Mouse (Mus musculus) cerebellum, postnatal 4 days (tissue): ENCODE results near the gene Gm1604a.
"Not testable (repeated sequence)": the region's sequence is repeated elsewhere in the genome, so short reads cannot be mapped to it uniquely, and the experiment has no call there.

Source experiments
- DNase-seq, 2 experiments: peaks; one replicate each; pipeline ENCODE4 v3.0.0; 2022; ENCODE audit warnings: low spot score in 2 of 2, mixed read lengths in 1 of 2

The Gm1604a gene

DNA sequence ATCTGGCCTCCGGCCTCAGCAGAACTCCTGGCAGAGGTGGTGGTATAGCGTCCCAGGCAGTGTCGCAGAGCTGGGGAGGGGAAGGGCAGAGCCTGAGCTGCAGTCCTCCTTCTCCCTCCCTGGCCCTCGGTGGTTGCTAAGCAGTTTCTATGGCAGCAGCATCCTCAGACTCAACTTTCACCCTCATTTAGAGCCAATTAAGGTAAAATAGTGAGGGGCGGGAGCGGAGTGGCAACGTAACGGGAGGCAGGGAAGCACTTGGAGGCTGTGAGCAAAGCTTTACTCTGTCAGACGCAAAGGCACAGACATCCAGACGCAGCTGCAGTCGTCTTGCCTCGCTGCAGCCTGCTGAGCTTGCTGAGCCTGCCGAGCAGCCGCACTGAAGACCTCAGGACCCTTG, at the start of gene Gm1604a:
Gene Gm1604a (plus strand): TSS at position 312 of the 400 bp plus-strand sequence.
- not testable (repeated sequence) for DNase-seq

DNA sequence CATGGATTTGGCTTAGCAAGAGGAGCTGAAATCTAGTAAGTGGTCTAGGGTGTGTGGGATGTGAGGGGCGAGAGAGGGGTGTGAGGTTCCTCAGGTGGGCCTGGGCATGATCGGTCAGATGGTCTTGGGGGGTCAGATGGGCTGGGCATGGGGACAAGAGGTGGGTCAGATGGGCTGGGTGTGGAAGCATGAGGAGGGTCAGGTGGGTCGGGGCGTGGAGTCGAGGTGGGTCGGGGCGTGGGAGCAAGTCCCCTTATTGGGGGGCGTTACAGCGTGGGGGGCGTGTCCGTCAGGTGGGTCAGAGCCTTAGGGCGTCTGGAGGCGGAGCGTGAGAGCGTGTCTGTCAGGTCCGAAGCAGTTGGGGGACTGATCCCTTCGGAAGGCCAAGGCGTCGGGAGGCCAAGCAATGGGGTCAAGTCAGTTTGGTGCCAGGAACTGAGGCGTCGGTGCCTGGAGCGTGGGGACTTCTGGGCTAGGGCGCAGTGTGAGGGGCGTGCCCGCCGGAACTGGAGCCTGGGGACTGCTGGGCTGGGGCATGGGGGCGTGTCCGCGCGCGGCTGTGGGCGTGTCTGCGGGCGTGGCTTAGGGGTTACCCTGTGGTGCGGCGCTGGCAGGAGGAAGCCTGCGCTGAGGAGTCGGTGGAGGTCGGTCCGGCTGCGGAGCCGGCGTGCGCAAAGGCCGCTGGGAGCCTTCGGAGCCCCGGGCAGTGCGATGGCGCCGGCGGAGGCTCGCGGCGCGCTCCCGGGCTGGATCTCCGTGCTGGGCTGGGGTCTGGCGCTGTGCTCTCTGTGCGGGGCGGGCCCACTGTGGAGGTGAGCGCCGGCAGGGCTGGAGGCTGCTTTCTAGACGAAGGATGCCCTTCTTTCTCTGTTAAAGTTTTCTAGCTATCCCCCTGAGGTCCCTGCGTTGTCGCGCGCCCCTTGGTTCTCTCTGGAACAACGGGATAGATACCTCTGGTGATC, 46.8 kb upstream of the Gm1604a start, which contains the start of gene Gm49721:
Gene Gm49721 (plus strand): TSS at position 618 of the 962 bp plus-strand sequence.
- peak; percentile 29 to 58 for DNase-seq

DNA sequence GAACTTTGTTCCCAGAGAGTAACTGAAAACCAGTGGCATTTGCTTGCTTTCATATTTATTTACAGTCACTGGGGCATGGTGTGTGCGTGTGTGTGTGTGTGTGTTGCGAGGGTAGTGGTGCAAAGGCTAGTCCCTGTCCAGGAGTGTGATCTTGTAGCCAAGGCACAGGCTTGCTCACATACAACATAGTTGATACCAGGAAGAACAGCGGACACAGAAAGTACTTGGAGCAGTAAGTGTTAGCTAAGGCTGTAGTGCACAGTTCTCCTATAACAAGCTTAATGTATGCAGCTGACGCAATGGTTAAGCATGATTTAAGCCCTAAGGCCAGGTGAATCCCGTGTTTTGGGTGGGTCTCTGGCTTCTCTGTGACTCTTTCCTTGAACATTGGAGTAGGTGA, 46.0 kb upstream of the Gm1604a start:
- DNase-seq, result not testable (repeated sequence)

- not testable (repeated sequence) for DNase-seq
These were observed 45.2 kb upstream of the Gm1604a start for GRCm38 (mm10) chr17:6980144-6980543.

DNA sequence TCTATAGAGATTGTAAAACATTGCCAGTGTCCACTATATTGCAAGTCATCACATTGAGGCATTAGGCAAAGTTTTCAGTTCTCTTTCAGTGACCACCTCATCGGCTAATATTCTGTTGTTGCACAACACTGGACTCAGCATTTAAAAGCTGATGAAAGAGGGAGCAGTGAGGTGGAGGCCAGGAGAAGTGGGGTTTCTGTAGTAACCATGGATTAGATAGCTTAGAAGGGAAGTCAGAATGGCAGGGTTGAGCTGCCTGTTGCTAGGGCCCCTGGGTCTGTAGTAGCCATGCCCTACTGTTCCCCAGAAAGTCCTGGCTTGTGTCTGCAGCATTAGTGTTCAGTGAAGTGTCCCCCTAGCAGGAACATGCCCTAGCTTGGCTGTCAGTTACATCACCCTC, 39.2 kb upstream of the Gm1604a start:
- DNase-seq, result not testable (repeated sequence)

DNA sequence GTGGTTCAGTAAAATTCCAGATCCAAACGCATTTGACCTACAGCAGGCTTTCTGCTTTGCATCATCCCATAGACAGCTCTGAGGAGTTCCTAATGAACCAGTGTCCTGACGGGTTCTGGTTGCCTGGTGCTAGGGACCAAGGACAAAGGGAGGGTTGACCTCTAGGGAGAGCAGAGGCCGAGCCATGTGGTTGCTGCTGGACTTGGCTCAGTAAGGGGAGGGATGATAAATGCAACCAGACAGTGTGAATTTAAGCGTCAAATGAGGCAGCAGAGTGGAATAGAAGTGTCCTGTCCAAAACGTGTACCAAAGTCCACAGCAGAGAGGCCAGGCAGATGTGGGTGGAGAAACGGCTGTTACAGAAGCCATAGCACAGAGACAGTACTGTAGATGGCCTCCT, 29.9 kb upstream of the Gm1604a start:
- DNase-seq, result not testable (repeated sequence)

DNA sequence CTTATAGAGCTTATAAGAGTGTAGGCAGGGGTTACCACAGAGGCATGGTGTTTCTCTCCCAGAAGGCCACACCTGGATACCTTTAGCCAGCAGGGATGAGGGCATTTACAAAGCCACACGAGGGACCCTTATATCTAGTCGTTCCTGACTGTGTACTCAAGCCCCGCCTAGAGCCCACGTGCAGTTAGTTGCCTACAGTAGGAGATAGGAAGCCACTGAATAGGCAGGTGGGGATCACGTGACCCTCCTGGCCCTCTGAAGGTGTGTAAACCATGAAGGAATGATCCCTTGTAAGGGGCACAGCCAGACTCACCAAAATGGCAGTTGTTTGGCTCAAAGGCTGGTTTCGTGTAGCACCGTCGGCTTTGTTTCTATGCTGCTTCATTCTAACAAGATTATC, 28.5 kb upstream of the Gm1604a start:
- not testable (repeated sequence) for DNase-seq

GRCm38 (mm10) chr17:6997778-6998490, 27.4 kb upstream of the Gm1604a start:
- DNase-seq, result not testable (repeated sequence)

- DNase-seq, result not testable (repeated sequence)
These were observed 23.4 kb upstream of the Gm1604a start for GRCm38 (mm10) chr17:7001790-7002585.

DNA sequence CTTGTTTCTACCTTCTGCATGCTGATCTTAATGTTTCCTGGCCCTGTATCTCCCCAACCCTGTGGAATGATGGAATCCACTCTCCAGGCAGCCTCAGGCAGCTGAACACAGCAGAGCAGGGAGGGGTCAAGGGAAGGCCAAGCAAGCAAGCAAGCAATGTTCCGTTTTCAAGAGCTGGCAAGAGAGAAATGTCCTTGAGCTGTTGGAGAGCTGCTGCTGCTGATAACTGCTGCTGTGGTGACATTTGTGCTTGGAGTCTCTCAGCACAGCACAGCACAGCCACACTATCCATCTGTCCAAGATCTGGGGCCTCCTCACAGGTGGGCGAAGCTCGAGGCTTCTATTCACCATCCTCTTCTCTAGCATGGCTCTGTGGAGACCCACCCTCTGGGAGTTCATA, 22.0 kb upstream of the Gm1604a start:
- DNase-seq, result not testable (repeated sequence)

DNA sequence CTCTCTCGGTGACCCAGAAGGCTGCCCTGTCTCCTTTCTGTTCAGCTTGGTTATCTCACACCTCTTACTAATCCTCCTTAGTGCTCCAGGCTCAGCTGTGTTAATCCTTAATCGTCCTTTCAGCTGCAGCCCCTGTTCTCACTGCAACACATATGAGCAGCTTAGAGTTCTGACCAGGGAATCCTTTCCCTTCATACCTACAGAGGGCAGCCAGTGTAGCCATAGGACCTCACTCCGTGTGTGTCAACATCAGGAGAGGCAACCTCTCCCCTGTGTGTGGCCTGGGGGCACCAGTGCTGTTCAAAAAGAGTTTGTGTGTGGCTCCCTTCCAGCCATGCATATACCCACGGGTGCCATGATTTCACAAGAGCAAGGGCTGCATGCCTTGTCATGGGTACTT, 19.7 kb upstream of the Gm1604a start:
- DNase-seq, result not testable (repeated sequence)

GRCm38 (mm10) chr17:7008885-7009284, 16.5 kb upstream of the Gm1604a start:
- DNase-seq, result not testable (repeated sequence)

DNA sequence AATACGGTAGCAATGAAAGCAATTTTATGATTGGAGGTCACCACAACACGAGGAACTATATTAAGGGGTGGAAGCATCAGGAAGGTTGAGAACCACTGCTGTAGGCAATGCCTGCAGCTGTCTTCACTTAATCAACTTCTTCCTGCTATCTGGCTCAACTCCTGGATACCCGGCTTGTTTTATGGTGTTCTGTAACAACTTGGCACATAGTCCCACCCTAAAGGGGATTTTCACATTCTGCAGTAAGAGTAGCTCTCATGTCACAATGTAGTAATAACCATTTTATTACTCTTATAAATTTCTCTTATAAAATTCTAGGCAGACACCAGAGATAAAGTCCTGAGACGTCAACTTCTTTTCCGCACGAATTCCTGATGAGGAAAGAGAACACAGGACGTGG, 15.9 kb upstream of the Gm1604a start:
- not testable (repeated sequence) for DNase-seq

DNA sequence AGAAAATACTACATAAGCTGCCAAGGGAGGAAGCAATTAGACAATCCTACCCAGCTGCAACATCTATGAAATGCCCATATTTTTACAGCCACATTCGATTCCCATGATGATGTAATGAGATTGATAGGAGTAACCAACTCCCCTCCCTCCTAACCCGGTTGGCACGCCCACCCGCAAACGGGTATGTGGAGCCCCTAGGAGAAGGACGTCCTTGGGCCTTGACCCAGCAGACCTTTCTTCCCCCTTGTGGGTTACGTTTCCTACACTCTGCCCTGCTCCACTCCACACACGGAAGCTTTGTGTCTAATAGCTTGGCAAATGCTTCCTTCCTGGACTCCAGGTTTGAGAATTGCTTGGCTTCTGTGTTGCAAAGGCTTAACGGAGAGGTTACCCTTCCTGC, 15.5 kb upstream of the Gm1604a start:
- DNase-seq, result not testable (repeated sequence)

DNA sequence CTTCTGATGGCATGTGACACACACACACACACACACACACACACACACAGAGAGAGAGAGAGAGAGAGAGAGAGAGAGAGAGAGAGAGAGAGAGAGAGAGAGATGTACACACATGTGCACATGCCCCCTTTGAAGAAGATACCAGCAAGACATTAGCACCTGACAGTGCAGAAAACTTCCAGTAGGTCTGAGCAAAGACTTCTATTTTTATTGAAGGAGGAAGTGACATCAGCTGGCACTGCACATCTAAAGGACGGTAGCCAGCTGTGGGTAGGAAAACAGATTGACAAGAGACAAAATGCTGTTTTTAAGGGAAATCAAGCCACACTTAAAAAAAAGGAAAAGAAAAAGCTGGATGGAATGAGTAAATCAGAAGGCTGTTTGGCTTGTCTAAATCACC, 11.2 kb upstream of the Gm1604a start:
- not testable (repeated sequence) for DNase-seq

- not testable (repeated sequence) for DNase-seq
These were observed 487 bp downstream of the Gm1604a start for GRCm38 (mm10) chr17:7025764-7026346.

DNA sequence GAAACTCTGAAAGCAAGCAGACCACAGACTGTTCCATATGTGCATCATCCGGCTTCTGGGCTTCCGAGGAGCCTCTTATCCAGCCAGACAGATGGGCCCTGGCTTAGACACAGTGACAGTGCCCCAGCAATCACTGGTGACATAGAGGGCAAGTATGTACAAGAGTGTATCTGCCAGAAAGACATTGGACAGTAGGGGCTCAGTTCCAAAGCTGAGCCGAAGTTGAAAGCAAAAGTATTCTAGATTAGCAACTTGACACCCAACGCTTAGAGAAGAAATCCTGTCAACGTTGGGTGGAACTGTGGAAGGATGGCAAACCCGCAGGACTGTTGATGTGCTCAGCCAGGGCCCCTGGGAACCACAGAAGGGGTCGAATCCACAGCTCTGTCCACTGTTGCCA, 4.8 kb downstream of the Gm1604a start:
- DNase-seq, result not testable (repeated sequence)

DNA sequence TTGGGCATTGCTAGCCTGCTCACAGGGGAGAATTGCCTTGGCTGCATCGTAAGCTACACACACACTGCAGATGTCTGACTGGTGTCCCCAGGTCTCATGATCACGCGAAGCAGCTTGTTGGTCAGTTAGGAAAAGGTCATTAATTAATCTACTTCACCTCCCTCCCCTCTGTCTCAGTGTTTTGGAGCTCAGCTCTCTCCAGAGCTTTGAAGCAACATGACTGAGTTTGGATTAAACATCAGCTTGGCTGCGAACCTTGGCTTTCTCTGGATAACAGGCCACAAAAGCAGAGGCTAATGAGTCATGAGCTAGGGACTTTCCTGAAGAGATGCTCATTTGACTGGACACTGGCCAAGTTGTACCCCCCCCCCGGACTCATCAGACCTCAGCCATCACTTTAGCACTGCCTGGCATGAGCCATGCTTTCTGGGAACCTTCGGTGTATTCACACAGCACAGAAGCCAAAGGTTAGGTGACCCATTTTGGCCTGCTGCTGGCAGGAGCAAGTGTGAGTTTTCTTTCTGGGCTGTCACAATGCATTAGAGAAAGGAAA, 5.3 kb downstream of the Gm1604a start:
- not testable (repeated sequence) for DNase-seq

DNA sequence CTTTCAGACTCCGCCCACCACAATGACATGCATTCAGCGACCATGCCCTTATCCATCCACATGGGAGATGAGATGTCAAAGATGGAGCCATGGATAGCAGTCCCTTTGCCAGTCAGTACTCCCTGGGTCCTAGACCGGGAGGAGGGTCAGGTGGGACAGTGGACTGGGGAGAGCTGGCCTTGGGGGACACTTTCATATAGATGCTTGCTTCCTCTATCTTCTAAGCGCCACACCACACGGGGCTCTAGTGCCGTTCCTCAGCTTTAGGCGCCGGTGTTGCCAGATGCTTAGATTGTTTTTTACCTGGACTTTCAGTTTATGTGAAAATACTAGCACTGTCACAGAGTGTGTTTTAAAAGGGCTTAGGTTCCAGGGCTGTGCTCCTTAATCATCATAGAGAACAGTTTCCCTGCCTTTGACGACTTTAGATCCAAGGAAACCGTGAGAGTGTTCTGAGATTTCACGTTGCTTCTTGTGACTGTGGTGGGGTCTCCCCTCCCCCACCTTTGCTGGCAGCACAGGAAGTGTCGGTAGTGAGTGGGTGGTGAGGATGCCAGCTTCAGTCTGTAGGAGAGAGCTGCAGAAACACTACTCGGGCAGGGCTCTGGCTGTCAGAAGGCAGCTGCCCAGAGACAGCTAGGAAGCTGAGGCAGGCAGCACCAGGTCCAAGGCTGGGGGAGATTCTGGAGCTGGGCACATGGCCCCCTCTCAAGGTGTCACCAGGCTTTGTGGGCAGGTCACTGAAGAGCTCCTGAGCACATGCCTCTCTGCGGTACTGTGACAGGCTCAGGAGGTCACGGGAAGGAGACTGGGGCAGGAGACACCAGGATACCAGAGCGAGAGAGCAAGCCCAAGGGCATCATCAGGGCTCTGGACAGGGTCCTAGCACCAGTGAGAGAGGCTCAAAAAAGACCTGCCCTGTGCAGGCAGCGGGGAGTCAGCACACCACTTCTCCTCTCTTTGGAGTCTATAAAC, 8.1 kb downstream of the Gm1604a start:
- DNase-seq, result not testable (repeated sequence)
